Mouse (Mus musculus) thymus, adult 2 months (tissue): ENCODE measurements around the gene Lrrc42. TPM values are rescaled to one million over a fixed set of nuclear protein-coding genes. Genes with fewer than 3 reads are reported as not detected.

ENCODE experiments used
- DNase-seq: peaks from one replicate; pipeline ENCODE4 v3.0.0; 2021
- H3K27ac ChIP-seq: fragments of 200-500 bp; 2 replicates; pipeline ENCODE4 v1.5.1; 2012; ENCODE audit warnings: low read length, control low read depth; ENCODE audit not compliant: control insufficient read depth, insufficient read depth
- H3K27me3 ChIP-seq: fragments of 200-500 bp; 2 replicates; pipeline ENCODE4 v1.6.1; 2012; ENCODE audit warnings: mild to moderate bottlenecking, low read length, moderate library complexity, mixed read lengths; ENCODE audit not compliant: control insufficient read depth, insufficient read depth
- H3K36me3 ChIP-seq: fragments of 200-500 bp; 2 replicates; pipeline ENCODE4 v1.6.1; 2012; ENCODE audit warnings: mild to moderate bottlenecking, low read length, moderate library complexity; ENCODE audit not compliant: control insufficient read depth, insufficient read depth
- H3K4me1 ChIP-seq: fragments of 200-500 bp; replicated peaks from 2 replicates; pipeline ENCODE4 v1.6.1; 2012; ENCODE audit warnings: low read length; ENCODE audit not compliant: control insufficient read depth, insufficient read depth
- H3K4me3 ChIP-seq: fragments of 200-500 bp; 2 replicates; pipeline ENCODE4 v1.5.1; 2012; ENCODE audit warnings: mild to moderate bottlenecking, low read length, control low read depth, moderate library complexity; ENCODE audit not compliant: control insufficient read depth, insufficient read depth
- CTCF ChIP-seq: fragments of 200-500 bp; IDR thresholded peaks from 2 replicates; pipeline ENCODE4 v1.5.1; 2012; ENCODE audit warnings: mild to moderate bottlenecking, control low read depth, low read length, moderate library complexity, borderline replicate concordance; ENCODE audit not compliant: control insufficient read depth, poor library complexity, insufficient read depth; ENCODE audit errors: extremely low read depth
- POLR2A ChIP-seq: fragments of 200-500 bp; IDR thresholded peaks from 2 replicates; pipeline ENCODE4 v1.6.1; 2012; ENCODE audit warnings: mild to moderate bottlenecking, low read length, control low read depth, moderate library complexity; ENCODE audit not compliant: control insufficient read depth, poor library complexity, insufficient read depth; ENCODE audit errors: extremely low read depth
- WGBS: fragments of 180-500 bp; shearing (Covaris S2); methylation state at CpG from one replicate; pipeline ENCODE4 v1.1.7; 2018; 5-methylcytosine and 5-hydroxymethylcytosine counted together
- polyA plus RNA-seq: library from polyadenylated mRNA; depleted of rRNA; stranded (reverse); fragments of >200 nt; gene quantifications from 2 replicates; pipeline ENCODE4 v1.2.3, GENCODE M21; 2012

Gene Lrrc42
- polyA plus RNA-seq, 1 experiment, result 51.3 TPM

- Histone ChIP-seq H3K4me3 (no peak overlapping the region), H3K4me1 (peaks cover 20% of the 10 kb centered on the region), H3K27me3 (no peaks in the 10 kb centered on the region), H3K27ac (no peak overlapping the region), H3K36me3 (peaks cover 20% of the 10 kb centered on the region)
- peak; percentile 64 for DNase-seq
- 32% methylated on average over 4 of the region's 4 CpGs for WGBS
- no peak for TF ChIP-seq CTCF
- TF ChIP-seq POLR2A, result no peak
These were observed 2.8 kb downstream of the Lrrc42 start for GRCm38 (mm10) chr4:107250494-107250893.

DNA sequence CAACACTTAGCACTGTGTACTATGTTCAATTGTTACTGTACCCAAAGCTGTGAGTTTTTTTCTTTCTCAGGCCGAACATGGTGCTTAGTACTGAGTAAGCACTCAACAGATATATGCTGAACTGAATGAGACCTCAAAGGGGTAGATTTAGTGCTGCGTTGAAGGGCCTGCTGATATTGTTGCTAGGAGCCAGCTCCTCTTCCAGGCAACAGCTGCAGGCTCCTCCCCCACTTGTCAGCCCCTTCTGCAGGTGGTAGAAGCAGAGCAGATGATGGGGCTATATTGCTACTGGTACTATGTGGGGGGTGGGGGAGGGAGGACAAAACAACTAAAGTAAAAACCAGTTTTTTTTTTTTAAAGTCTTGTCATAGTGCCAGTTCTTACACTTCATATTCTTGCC, 3.9 kb downstream of the Lrrc42 start:
- H3K27me3 ChIP-seq, result no peaks in the 10 kb centered on the region
- H3K36me3 ChIP-seq, result peaks cover 22% of the 10 kb centered on the region
- peak; percentile 81 for DNase-seq
- 24% methylated on average over 2 of the region's 2 CpGs for WGBS
- peak overlapping the region; percentile 85; the same call in 1 of the 2 replicates for H3K27ac ChIP-seq
- TF ChIP-seq CTCF (no peak), POLR2A (no peak)
- H3K4me3 ChIP-seq, result no peak overlapping the region
- peaks cover 20% of the 10 kb centered on the region for H3K4me1 ChIP-seq

DNA sequence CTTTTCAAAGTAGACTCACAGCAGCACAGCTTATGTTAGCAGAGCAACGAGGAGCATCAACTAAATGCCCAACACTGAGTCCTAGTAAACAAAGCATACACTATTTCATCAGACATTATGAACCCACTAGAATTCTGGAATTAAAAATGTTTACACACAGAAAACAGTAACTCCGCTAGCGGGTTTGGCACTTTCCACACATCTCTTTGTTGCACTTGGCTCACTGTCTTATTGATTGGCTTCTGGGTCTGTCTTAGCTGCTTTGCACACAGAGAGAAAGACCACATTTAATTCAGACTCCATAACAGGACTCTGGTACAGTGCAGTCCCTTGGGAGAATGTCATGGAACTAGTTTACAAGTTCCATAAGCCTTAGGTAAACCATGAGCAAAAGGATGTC, 5.3 kb downstream of the Lrrc42 start:
- Histone ChIP-seq H3K4me3 (no peak overlapping the region), H3K4me1 (peaks cover 18% of the 10 kb centered on the region), H3K27ac (no peak overlapping the region), H3K27me3 (no peaks in the 10 kb centered on the region), H3K36me3 (peaks cover 36% of the 10 kb centered on the region)
- DNase-seq, result no peak
- TF ChIP-seq POLR2A, result no peak
- TF ChIP-seq CTCF, result no peak
- 93% methylated on average over 3 of the region's 3 CpGs for WGBS

- peaks cover 42% of the 10 kb centered on the region for H3K36me3 ChIP-seq
- H3K27me3 ChIP-seq, result no peaks in the 10 kb centered on the region
- H3K4me3 ChIP-seq, result no peak overlapping the region
- DNase-seq, result no peak
- WGBS, result 92% methylated on average over 9 of the region's 9 CpGs
- no peak overlapping the region for H3K27ac ChIP-seq
- TF ChIP-seq POLR2A (no peak), CTCF (no peak)
- peaks cover 15% of the 10 kb centered on the region for H3K4me1 ChIP-seq
These were observed 6.2 kb downstream of the Lrrc42 start for GRCm38 (mm10) chr4:107247110-107247509.

GRCm38 (mm10) chr4:107246040-107246439, 7.3 kb downstream of the Lrrc42 start:
- no peak for DNase-seq
- no peak for TF ChIP-seq CTCF
- no peak for TF ChIP-seq POLR2A
- Histone ChIP-seq H3K4me1 (peaks cover 13% of the 10 kb centered on the region), H3K36me3 (peaks cover 52% of the 10 kb centered on the region), H3K4me3 (no peak overlapping the region), H3K27me3 (no peaks in the 10 kb centered on the region), H3K27ac (no peak overlapping the region)
- 100% methylated on average over 1 of the region's 1 CpGs for WGBS

GRCm38 (mm10) chr4:107245368-107245767, 8.0 kb downstream of the Lrrc42 start:
- H3K36me3 ChIP-seq, result peaks cover 58% of the 10 kb centered on the region
- no peak for DNase-seq
- H3K27ac ChIP-seq, result no peak overlapping the region
- WGBS, result 93% methylated on average over 2 of the region's 2 CpGs
- H3K4me3 ChIP-seq, result no peak overlapping the region
- TF ChIP-seq POLR2A, result no peak
- no peak for TF ChIP-seq CTCF
- no peaks in the 10 kb centered on the region for H3K27me3 ChIP-seq
- H3K4me1 ChIP-seq, result peaks cover 13% of the 10 kb centered on the region

- TF ChIP-seq CTCF (no peak), POLR2A (no peak)
- Histone ChIP-seq H3K27ac (no peak overlapping the region), H3K36me3 (peaks cover 75% of the 10 kb centered on the region), H3K4me3 (no peak overlapping the region), H3K27me3 (no peaks in the 10 kb centered on the region), H3K4me1 (peaks cover 8% of the 10 kb centered on the region)
- DNase-seq, result no peak
- WGBS, result 93% methylated on average over 6 of the region's 6 CpGs
These were observed 9.7 kb downstream of the Lrrc42 start for GRCm38 (mm10) chr4:107243365-107244333.
